Mouse (Mus musculus) hindbrain, embryonic 16.5 days (tissue): ENCODE results near the gene E130208F15Rik. TPM values are rescaled to one million over a fixed set of nuclear protein-coding genes. Genes with fewer than 3 reads are reported as not detected.

Experiments
- ATAC-seq: fragments of 200-750 bp; cut with Nextera tagmentation; 2 replicates; pipeline ENCODE4 v1.8.0; 2017; ENCODE audit warnings: moderate TSS enrichment, moderate library complexity
- H3K27ac ChIP-seq: fragments of 300-500 bp; sonication (generic); 2 replicates; pipeline ENCODE4 v1.5.1; 2014; ENCODE audit warnings: low read depth, mild to moderate bottlenecking, control low read depth, low read length, moderate library complexity
- H3K27me3 ChIP-seq: fragments of 300-500 bp; sonication (generic); replicated peaks from 2 replicates; pipeline ENCODE4 v1.6.1; 2014; ENCODE audit warnings: low read length; ENCODE audit not compliant: control insufficient read depth, insufficient read depth
- H3K36me3 ChIP-seq: fragments of 300-500 bp; sonication (generic); 2 replicates; pipeline ENCODE4 v1.6.1; 2014; ENCODE audit warnings: mild to moderate bottlenecking, low read length, moderate library complexity, mixed read lengths; ENCODE audit not compliant: control insufficient read depth, insufficient read depth
- H3K4me1 ChIP-seq: fragments of 300-500 bp; sonication (generic); 2 replicates; pipeline ENCODE4 v1.6.1; 2014; ENCODE audit warnings: low read depth, low read length; ENCODE audit not compliant: control insufficient read depth, insufficient read depth
- H3K4me2 ChIP-seq: fragments of 300-500 bp; sonication (generic); 2 replicates; pipeline ENCODE4 v1.6.1; 2014; ENCODE audit warnings: mild to moderate bottlenecking, low read length, control low read depth, moderate library complexity
- H3K4me3 ChIP-seq: fragments of 300-500 bp; sonication (generic); 2 replicates; pipeline ENCODE4 v1.5.1; 2014; ENCODE audit warnings: mild to moderate bottlenecking, low read length, control low read depth, moderate library complexity
- H3K9ac ChIP-seq: fragments of 300-500 bp; sonication (generic); 2 replicates; pipeline ENCODE4 v1.6.1; 2014; ENCODE audit warnings: low read depth, mild to moderate bottlenecking, control low read depth, low read length, moderate library complexity
- H3K9me3 ChIP-seq: fragments of 300-500 bp; sonication (generic); 2 replicates; pipeline ENCODE4 v1.6.1; 2014; ENCODE audit warnings: mild to moderate bottlenecking, low read length, moderate library complexity; ENCODE audit not compliant: control insufficient read depth
- WGBS: fragments of 180-500 bp; shearing (Covaris S2); extraction: QIAGEN DNeasy Blood & Tissue Kit; methylation state at CpG from one replicate; pipeline ENCODE4 v1.1.7; 2014; 5-methylcytosine and 5-hydroxymethylcytosine counted together
- polyA plus RNA-seq: library from polyadenylated mRNA; unstranded; fragments of >200 nt; fragmentation: Nextera tagmentation; extraction: Ambion mirVana; gene quantifications from 2 replicates; pipeline ENCODE4 v1.2.1, GENCODE M21; 2015

The E130208F15Rik gene
- polyA plus RNA-seq, 1 experiment from 2014 or later = 0.21 TPM

GRCm38 (mm10) chr7:30286701-30287410 is 34.7 kb upstream of the E130208F15Rik start:
- Histone ChIP-seq H3K4me1 (peaks cover 6% of the 10 kb centered on the region), H3K9me3 (no peaks in the 10 kb centered on the region), H3K4me3 (no peak overlapping the region), H3K27me3 (no peaks in the 10 kb centered on the region), H3K9ac (no peak overlapping the region), H3K4me2 (no peak overlapping the region), H3K36me3 (no peaks in the 10 kb centered on the region), H3K27ac (no peak overlapping the region)
- no peak for ATAC-seq
- 56% methylated on average over 8 of the region's 8 CpGs for WGBS

- no peaks in the 10 kb centered on the region for H3K27me3 ChIP-seq
- no peak overlapping the region for H3K4me3 ChIP-seq
- no peak overlapping the region for H3K4me2 ChIP-seq
- no peak for ATAC-seq
- no peak overlapping the region for H3K27ac ChIP-seq
- H3K9ac ChIP-seq = no peak overlapping the region
- H3K9me3 ChIP-seq = no peaks in the 10 kb centered on the region
- H3K36me3 ChIP-seq = no peaks in the 10 kb centered on the region
- peaks cover 12% of the 10 kb centered on the region for H3K4me1 ChIP-seq
- 64% methylated on average over 6 of the region's 6 CpGs for WGBS
Observed at GRCm38 (mm10) chr7:30288046-30288445, 33.5 kb upstream of the E130208F15Rik start.

GRCm38 (mm10) chr7:30289071-30289713 is 32.3 kb upstream of the E130208F15Rik start:
- H3K9me3 ChIP-seq = no peaks in the 10 kb centered on the region
- no peak for ATAC-seq
- WGBS = 76% methylated on average over 7 of the region's 7 CpGs
- H3K27me3 ChIP-seq = no peaks in the 10 kb centered on the region
- no peak overlapping the region; the same call in 1 of the 2 replicates for H3K27ac ChIP-seq
- H3K4me2 ChIP-seq = no peak overlapping the region
- H3K4me1 ChIP-seq = peaks cover 21% of the 10 kb centered on the region
- H3K36me3 ChIP-seq = no peaks in the 10 kb centered on the region
- no peak overlapping the region for H3K9ac ChIP-seq
- no peak overlapping the region for H3K4me3 ChIP-seq

GRCm38 (mm10) chr7:30289714-30290399 is 31.7 kb upstream of the E130208F15Rik start:
- Histone ChIP-seq H3K4me1 (peaks cover 28% of the 10 kb centered on the region), H3K4me3 (no peak overlapping the region), H3K9ac (no peak overlapping the region), H3K4me2 (no peak overlapping the region), H3K27ac (no peak overlapping the region; the same call in 1 of the 2 replicates), H3K9me3 (no peaks in the 10 kb centered on the region), H3K27me3 (no peaks in the 10 kb centered on the region), H3K36me3 (no peaks in the 10 kb centered on the region; the same call in 1 of the 2 replicates)
- peak; percentile 8; the same call in 1 of the 2 replicates for ATAC-seq
- 48% methylated on average over 10 of the region's 10 CpGs for WGBS

GRCm38 (mm10) chr7:30291215-30292131 is 30.1 kb upstream of the E130208F15Rik start, which contains the start of gene Clip3:
TSS of gene Clip3 (plus strand) at chr7:30291728.
- Histone ChIP-seq H3K9ac (peak within 1 kb of the TSS; percentile 94), H3K9me3 (no peaks in the 10 kb centered on the region), H3K27me3 (no peaks in the 10 kb centered on the region), H3K27ac (peak within 1 kb of the TSS; percentile 86), H3K4me1 (peaks cover 29% of the 10 kb centered on the region), H3K36me3 (peaks cover 13% of the 10 kb centered on the region), H3K4me2 (peak within 1 kb of the TSS; percentile 91), H3K4me3 (peak within 1 kb of the TSS; percentile 59)
- ATAC-seq = peak; percentile 88
- WGBS = 7% methylated on average over 33 of the region's 35 CpGs

GRCm38 (mm10) chr7:30293795-30294194 is 27.7 kb upstream of the E130208F15Rik start:
- no peaks in the 10 kb centered on the region for H3K9me3 ChIP-seq
- 71% methylated on average over 13 of the region's 13 CpGs for WGBS
- H3K27me3 ChIP-seq = no peaks in the 10 kb centered on the region
- H3K27ac ChIP-seq = no peak overlapping the region
- no peak overlapping the region for H3K9ac ChIP-seq
- H3K4me3 ChIP-seq = no peak overlapping the region
- H3K36me3 ChIP-seq = peaks cover 31% of the 10 kb centered on the region
- no peak overlapping the region for H3K4me2 ChIP-seq
- ATAC-seq = no peak
- peaks cover 29% of the 10 kb centered on the region for H3K4me1 ChIP-seq

- peaks cover 35% of the 10 kb centered on the region for H3K36me3 ChIP-seq
- 86% methylated on average over 5 of the region's 5 CpGs for WGBS
- ATAC-seq = no peak
- no peaks in the 10 kb centered on the region for H3K9me3 ChIP-seq
- H3K9ac ChIP-seq = no peak overlapping the region
- no peak overlapping the region for H3K4me2 ChIP-seq
- H3K27ac ChIP-seq = no peak overlapping the region
- H3K4me3 ChIP-seq = no peak overlapping the region
- no peaks in the 10 kb centered on the region for H3K27me3 ChIP-seq
- peaks cover 29% of the 10 kb centered on the region for H3K4me1 ChIP-seq
Observed at GRCm38 (mm10) chr7:30294296-30294695, 27.2 kb upstream of the E130208F15Rik start.

GRCm38 (mm10) chr7:30295103-30295502 is 26.4 kb upstream of the E130208F15Rik start:
- no peak overlapping the region for H3K27ac ChIP-seq
- no peak overlapping the region for H3K4me2 ChIP-seq
- no peak overlapping the region for H3K4me3 ChIP-seq
- H3K9ac ChIP-seq = no peak overlapping the region
- peaks cover 40% of the 10 kb centered on the region for H3K36me3 ChIP-seq
- no peak for ATAC-seq
- no peaks in the 10 kb centered on the region for H3K9me3 ChIP-seq
- 73% methylated on average over 10 of the region's 10 CpGs for WGBS
- H3K4me1 ChIP-seq = peaks cover 29% of the 10 kb centered on the region
- no peaks in the 10 kb centered on the region for H3K27me3 ChIP-seq
